Mouse (Mus musculus) limb, embryonic 10.5 days (tissue): Measurements from ENCODE around the gene Eapp. TPM values are rescaled to one million over a fixed set of nuclear protein-coding genes. Genes with fewer than 3 reads are reported as not detected.
"Not testable (repeated sequence)": the region's sequence is repeated elsewhere in the genome, so short reads cannot be mapped to it uniquely, and the experiment has no call there.

Source experiments
- DNase-seq: peaks from one replicate; pipeline ENCODE4 v3.0.0-alpha.2; 2017; ENCODE audit warnings: low spot score
- H3K27ac ChIP-seq: fragments of 300-500 bp; sonication (generic); 2 replicates; pipeline ENCODE4 v1.5.1; 2016; ENCODE audit warnings: mild to moderate bottlenecking
- H3K27me3 ChIP-seq: fragments of 300-500 bp; sonication (generic); 2 replicates; pipeline ENCODE4 v1.6.1; 2016; ENCODE audit warnings: low read depth, mild to moderate bottlenecking; ENCODE audit not compliant: poor library complexity, severe bottlenecking
- H3K36me3 ChIP-seq: fragments of 300-500 bp; sonication (generic); 2 replicates; pipeline ENCODE4 v1.6.1; 2016; ENCODE audit warnings: mild to moderate bottlenecking, moderate library complexity
- H3K4me1 ChIP-seq: fragments of 300-500 bp; sonication (generic); 2 replicates; pipeline ENCODE4 v1.6.1; 2016
- H3K4me3 ChIP-seq: fragments of 300-500 bp; sonication (generic); 2 replicates; pipeline ENCODE4 v1.5.1; 2016; ENCODE audit warnings: mild to moderate bottlenecking, moderate library complexity
- H3K9me3 ChIP-seq: fragments of 300-500 bp; sonication (generic); replicated peaks from 2 replicates; pipeline ENCODE4 v1.6.1; 2016; ENCODE audit warnings: mild to moderate bottlenecking
- WGBS: fragments of 180-500 bp; shearing (Covaris S2); methylation state at CpG from one replicate; pipeline ENCODE4 v1.1.7; 2016; 5-methylcytosine and 5-hydroxymethylcytosine counted together
- polyA plus RNA-seq: library from polyadenylated mRNA; unstranded; fragments of >200 nt; fragmentation: Nextera tagmentation; extraction: Ambion mirVana; gene quantifications from 2 replicates; pipeline ENCODE4 v1.2.1, GENCODE M21; 2016

Gene Eapp
- polyA plus RNA-seq, 1 experiment from 2014 or later, result 69.8 TPM

GRCm38 (mm10) chr12:54699394-54699793 lies 3.7 kb upstream of the Eapp start:
- Histone ChIP-seq H3K36me3 (no peaks in the 10 kb centered on the region), H3K9me3 (no peaks in the 10 kb centered on the region), H3K27me3 (no peaks in the 10 kb centered on the region), H3K27ac (no peak overlapping the region), H3K4me3 (no peak overlapping the region), H3K4me1 (0 out of 2 replicates have a peak, but pooled peaks cover 3% of the 10 kb centered on the region)
- 60% methylated on average over 7 of the region's 7 CpGs for WGBS
- no peak for DNase-seq

DNA sequence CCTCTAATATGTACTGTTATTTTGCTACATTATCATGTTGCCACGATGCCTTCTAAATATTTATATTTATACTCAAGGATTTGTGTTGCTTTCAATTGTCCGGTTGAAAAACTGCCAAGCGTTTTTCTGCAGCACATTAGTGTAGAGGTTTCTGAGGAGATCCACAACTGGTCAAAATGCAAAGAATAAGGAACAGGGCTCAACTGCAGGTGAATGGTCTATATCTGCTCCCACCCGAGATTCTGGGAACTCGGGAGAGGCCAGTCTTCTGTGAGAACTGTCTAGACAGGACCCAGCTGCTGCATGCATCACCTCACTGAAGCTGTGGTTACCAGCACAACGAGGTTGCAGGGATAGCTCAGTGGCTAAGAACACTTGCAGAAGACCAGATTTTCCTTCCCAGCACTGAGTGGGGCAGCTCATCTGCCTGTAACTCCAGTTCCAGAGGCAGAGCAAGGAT lies 2.1 kb upstream of the Eapp start:
- Histone ChIP-seq H3K4me1 (0 out of 2 replicates have a peak, but pooled peaks cover 3% of the 10 kb centered on the region), H3K27ac (no peak overlapping the region), H3K4me3 (no peak overlapping the region), H3K27me3 (no peaks in the 10 kb centered on the region), H3K9me3 (no peaks in the 10 kb centered on the region), H3K36me3 (no peaks in the 10 kb centered on the region)
- WGBS, result 67% methylated on average over 6 of the region's 6 CpGs
- DNase-seq, result no peak

DNA sequence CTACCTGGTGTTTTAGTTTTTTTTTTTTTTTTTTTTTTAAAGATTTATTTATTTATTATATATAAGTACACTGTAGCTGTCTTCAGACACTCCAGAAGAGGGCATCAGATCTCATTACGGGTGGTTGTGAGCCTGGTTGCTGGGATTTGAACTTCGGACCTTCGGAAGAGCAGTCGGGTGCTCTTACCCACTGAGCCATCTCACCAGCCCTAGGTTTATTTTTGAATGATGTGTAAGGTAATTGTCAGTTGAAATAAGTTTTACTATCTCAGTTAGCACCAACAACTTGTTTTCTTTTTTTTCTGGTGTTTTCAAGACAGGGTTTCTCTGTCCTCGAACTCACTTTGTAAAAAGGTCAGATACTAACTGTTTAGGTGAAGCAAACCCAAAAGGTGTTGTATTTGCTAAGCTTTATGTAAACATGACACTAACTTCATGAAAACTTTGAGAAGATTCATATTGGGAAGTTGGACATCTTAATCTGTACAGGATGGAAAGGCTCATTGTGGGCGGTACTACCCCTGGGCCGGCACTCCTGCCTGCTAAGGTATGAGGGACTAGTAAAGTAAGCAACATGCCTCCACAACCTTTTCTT lies 1.4 kb upstream of the Eapp start:
- WGBS, result 16% methylated on average over 7 of the region's 7 CpGs
- peaks cover 6% of the 10 kb centered on the region for H3K36me3 ChIP-seq
- no peaks in the 10 kb centered on the region for H3K27me3 ChIP-seq
- H3K27ac ChIP-seq, result no peak overlapping the region
- H3K9me3 ChIP-seq, result no peaks in the 10 kb centered on the region
- H3K4me3 ChIP-seq, result no peak overlapping the region
- H3K4me1 ChIP-seq, result 0 out of 2 replicates have a peak, but pooled peaks cover 3% of the 10 kb centered on the region
- no peak for DNase-seq

- Histone ChIP-seq H3K27ac (peak overlapping the region; percentile 95), H3K36me3 (peaks cover 12% of the 10 kb centered on the region), H3K9me3 (no peaks in the 10 kb centered on the region), H3K4me1 (0 out of 2 replicates have a peak, but pooled peaks cover 3% of the 10 kb centered on the region), H3K4me3 (peak overlapping the region; percentile 86), H3K27me3 (no peaks in the 10 kb centered on the region)
- under 1% methylated on average over 32 of the region's 32 CpGs for WGBS
- DNase-seq, result peak; percentile 92
Observed at GRCm38 (mm10) chr12:54696242-54697002, 725 bp upstream of the Eapp start.

- Histone ChIP-seq H3K9me3 (no peaks in the 10 kb centered on the region), H3K4me1 (0 out of 2 replicates have a peak, but pooled peaks cover 3% of the 10 kb centered on the region), H3K27ac (peak overlapping the region; percentile 95), H3K27me3 (no peaks in the 10 kb centered on the region), H3K36me3 (peaks cover 25% of the 10 kb centered on the region), H3K4me3 (peak overlapping the region; percentile 86)
- WGBS, result 38% methylated on average over 12 of the region's 12 CpGs
- DNase-seq, result no peak
Observed at GRCm38 (mm10) chr12:54694847-54695510, 718 bp downstream of the Eapp start.

- H3K36me3 ChIP-seq, result peaks cover 76% of the 10 kb centered on the region
- H3K27me3 ChIP-seq, result no peaks in the 10 kb centered on the region
- H3K27ac ChIP-seq, result no peak overlapping the region
Observed at GRCm38 (mm10) chr12:54689082-54689481, 6.6 kb downstream of the Eapp start.

GRCm38 (mm10) chr12:54683182-54683581 lies 12.5 kb downstream of the Eapp start:
- Histone ChIP-seq H3K36me3 (peaks cover 44% of the 10 kb centered on the region), H3K9me3 (no peaks in the 10 kb centered on the region), H3K27ac (no peak overlapping the region), H3K4me1 (no peaks in the 10 kb centered on the region), H3K27me3 (no peaks in the 10 kb centered on the region), H3K4me3 (no peak overlapping the region)
- DNase-seq, result no peak
- 43% methylated on average over 1 of the region's 1 CpGs for WGBS

More at GRCm38 (mm10) chr12:54689082-54689481, 6.6 kb downstream of the Eapp start:
- H3K9me3 ChIP-seq, result no peaks in the 10 kb centered on the region
- H3K4me3 ChIP-seq, result no peak overlapping the region
- H3K4me1 ChIP-seq, result no peaks in the 10 kb centered on the region
- 96% methylated on average over 5 of the region's 5 CpGs for WGBS
- DNase-seq, result no peak

- no peak for DNase-seq
- Histone ChIP-seq H3K4me3 (no peak overlapping the region), H3K27ac (no peak overlapping the region), H3K9me3 (no peaks in the 10 kb centered on the region), H3K36me3 (peaks cover 67% of the 10 kb centered on the region), H3K27me3 (no peaks in the 10 kb centered on the region), H3K4me1 (no peaks in the 10 kb centered on the region)
- WGBS, result 93% methylated on average over 9 of the region's 9 CpGs
Observed at GRCm38 (mm10) chr12:54676709-54677108, 19.0 kb downstream of the Eapp start.

- Histone ChIP-seq H3K4me3 (no peak overlapping the region), H3K36me3 (peaks cover 72% of the 10 kb centered on the region), H3K27ac (no peak overlapping the region), H3K9me3 (no peaks in the 10 kb centered on the region), H3K4me1 (no peaks in the 10 kb centered on the region), H3K27me3 (no peaks in the 10 kb centered on the region)
- WGBS, result 94% methylated on average over 4 of the region's 4 CpGs
- DNase-seq, result no peak
Observed at GRCm38 (mm10) chr12:54675396-54675795, 20.3 kb downstream of the Eapp start.

DNA sequence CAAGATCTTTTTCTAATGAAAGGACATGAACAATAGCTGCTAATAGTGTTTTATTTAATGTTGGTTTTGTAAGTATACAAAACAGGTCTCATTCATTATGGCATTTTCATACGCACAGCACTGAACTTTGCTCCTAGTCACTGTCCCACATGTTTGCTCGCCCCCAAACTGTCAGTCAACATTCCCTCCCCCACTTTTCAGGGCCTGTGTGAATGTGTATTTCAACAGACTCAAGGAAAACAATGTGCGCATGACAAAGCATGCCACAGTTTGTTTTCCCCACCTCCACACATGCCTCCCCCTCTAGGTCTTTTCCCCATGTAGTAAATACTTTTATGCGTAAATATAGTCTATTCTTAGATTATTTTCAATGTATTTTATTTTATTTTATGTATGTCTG lies 24.4 kb downstream of the Eapp start:
- H3K36me3 ChIP-seq, result peaks cover 71% of the 10 kb centered on the region
- 94% methylated on average over 4 of the region's 4 CpGs for WGBS
- no peak for DNase-seq

GRCm38 (mm10) chr12:54668141-54668540 lies 27.6 kb downstream of the Eapp start:
- no peak overlapping the region for H3K27ac ChIP-seq
- DNase-seq, result no peak
- H3K4me1 ChIP-seq, result no peaks in the 10 kb centered on the region
- H3K4me3 ChIP-seq, result no peak overlapping the region
- no peaks in the 10 kb centered on the region for H3K27me3 ChIP-seq
- H3K9me3 ChIP-seq, result no peaks in the 10 kb centered on the region
- peaks cover 41% of the 10 kb centered on the region for H3K36me3 ChIP-seq
- 96% methylated on average over 1 of the region's 1 CpGs for WGBS

More for the DNA sequence above, 24.4 kb downstream of the Eapp start:
- Histone ChIP-seq H3K4me1 (no peaks in the 10 kb centered on the region), H3K27me3 (no peaks in the 10 kb centered on the region), H3K27ac (no peak overlapping the region), H3K9me3 (no peaks in the 10 kb centered on the region), H3K4me3 (no peak overlapping the region)

DNA sequence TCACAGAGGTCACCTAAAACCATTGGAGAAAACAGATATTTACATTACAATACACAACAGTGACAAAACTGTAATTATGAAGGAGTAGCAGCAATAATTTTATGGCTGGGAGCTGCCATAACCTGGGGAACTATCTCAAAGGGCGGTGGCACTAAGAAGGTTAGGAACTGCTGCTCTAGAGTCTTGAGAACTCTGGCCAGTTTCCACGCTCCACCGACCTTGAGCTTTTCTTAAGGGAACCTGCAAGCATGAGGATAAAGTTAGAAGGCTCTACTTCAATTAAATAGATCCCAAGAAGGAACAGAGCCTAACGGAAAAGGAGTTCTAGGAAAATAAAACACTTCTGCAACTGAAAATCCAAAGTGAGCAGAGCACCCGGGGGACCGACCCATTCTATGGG lies 30.2 kb downstream of the Eapp start:
- DNase-seq, result no peak
- 80% methylated on average over 6 of the region's 6 CpGs for WGBS
- H3K27ac ChIP-seq, result no peak overlapping the region
- peaks cover 19% of the 10 kb centered on the region for H3K36me3 ChIP-seq
- H3K9me3 ChIP-seq, result no peaks in the 10 kb centered on the region
- no peak overlapping the region for H3K4me3 ChIP-seq
- H3K4me1 ChIP-seq, result no peaks in the 10 kb centered on the region
- no peaks in the 10 kb centered on the region for H3K27me3 ChIP-seq

DNA sequence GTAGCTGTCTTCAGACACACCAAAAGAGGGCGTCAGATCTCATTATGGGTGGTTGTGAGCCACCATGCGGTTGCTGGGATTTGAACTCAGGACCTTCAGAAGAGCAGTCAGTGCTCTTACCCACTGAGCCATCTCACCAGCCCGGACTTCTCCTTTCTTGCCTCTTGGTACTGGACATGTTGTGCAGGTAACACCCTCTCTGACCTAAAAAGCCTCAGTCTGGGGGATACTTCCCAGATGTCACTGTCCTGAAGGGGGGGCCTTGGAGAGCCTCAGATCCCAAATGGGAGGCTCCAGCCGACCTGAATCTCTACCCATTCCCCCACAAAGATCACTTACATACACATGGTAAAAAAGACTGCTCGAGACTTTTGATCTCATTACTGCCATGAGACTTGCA lies 34.2 kb downstream of the Eapp start:
- not testable (repeated sequence) for H3K27me3 ChIP-seq, H3K4me3 ChIP-seq
- 79% methylated on average over 5 of the region's 5 CpGs for WGBS

More for the DNA sequence above, 34.2 kb downstream of the Eapp start:
- not testable (repeated sequence) for H3K27ac ChIP-seq, H3K36me3 ChIP-seq, H3K4me1 ChIP-seq, DNase-seq, H3K9me3 ChIP-seq
